Mouse (Mus musculus): ENCODE data around the gene Rsph6a.

The Rsph6a gene

DNA sequence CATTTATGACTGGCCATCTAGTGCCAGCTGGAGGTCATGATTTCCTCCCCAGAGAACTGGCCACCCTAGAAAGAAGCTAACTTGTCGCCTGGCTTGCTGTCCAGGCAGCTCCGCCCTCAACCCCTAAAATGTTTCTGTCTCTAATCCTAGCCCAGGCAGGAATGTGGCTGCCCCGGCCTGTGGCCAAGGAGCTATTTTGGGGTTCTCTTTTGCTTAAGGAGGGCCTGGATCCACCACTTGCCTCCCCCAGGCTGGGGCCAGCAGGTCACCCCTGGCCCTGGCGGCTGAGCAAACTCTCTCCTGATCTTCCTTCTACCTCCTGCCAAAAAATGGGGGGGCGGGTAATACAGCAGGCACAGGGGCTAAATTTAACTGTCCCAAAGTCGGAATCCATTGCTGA lies 28.6 kb downstream of the Rsph6a start:
- DNase-seq, result no peak

DNA sequence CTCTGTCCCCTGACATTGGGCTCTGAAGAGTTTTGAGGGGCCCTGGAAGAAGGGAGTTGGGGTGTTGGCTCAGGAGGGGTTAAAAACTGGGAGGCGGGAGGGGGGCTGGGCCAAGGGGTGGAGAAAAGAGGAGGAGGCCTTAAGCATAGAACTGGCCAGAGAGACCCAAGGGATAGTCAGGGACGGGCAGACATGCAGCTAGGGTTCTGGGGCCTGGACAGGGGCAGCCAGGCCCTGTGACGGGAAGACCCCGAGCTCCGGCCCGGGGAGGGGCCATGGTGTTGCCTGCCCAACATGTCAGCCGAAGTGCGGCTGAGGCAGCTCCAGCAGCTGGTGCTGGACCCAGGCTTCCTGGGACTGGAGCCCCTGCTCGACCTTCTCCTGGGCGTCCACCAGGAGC lies 29.2 kb downstream of the Rsph6a start, which contains the start of gene Dmpk:
Gene Dmpk, plus strand, starts transcription at position 149 of the 400 bp plus-strand sequence.
- no peak for DNase-seq

DNA sequence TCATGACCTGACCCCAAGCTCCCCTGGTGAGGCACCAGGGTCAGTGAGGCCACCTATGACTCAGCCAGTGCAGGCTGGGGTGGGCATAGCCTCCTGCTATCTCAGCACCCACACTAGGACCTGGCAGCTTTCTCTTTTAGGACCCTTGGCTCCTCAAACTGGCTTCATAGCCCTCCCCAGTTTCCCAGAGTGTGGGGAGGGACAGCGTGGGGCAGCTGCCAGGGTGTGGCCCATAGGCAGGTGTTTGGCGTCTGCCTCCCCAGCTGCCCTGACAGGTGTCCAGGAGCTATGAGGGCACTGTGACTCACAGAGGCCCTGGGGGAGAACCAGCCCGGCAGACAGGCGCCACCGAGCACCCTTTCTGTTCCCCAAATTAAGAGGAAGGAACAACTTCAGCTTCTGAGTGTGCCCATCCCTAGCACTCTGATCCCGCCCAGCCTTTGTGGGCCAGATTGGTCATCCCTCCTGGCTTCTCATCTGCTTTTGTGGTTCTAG lies 29.8 kb downstream of the Rsph6a start:
- DNase-seq, result no peak

DNA sequence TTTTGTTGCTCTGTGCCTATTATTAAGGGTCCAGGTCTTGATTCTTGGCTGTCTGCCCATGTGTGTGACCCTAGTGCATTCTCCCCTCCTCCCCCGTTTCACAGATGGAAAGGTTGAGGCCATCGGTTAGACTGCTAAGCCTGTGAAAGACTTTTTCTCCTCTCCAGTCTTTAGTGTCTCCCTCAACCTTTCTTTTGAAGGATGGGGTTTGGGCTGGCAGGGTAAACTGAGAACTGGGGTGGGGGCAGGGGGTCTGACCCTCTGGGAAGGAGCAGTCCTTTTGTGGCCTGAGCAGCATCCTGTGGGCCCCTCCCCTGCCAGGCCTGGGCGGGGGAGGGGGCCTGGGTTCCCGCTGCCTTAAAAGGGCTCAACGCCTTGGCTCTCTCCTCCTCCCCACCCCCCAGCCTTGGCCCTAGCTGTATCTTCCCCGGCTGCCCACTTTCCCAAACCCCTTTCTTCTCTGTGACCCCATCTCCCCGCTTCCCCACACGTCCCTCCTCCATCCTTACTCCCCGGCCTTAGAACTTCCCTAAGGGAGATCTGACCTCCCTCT lies 30.5 kb downstream of the Rsph6a start:
- DNase-seq, result no peak

DNA sequence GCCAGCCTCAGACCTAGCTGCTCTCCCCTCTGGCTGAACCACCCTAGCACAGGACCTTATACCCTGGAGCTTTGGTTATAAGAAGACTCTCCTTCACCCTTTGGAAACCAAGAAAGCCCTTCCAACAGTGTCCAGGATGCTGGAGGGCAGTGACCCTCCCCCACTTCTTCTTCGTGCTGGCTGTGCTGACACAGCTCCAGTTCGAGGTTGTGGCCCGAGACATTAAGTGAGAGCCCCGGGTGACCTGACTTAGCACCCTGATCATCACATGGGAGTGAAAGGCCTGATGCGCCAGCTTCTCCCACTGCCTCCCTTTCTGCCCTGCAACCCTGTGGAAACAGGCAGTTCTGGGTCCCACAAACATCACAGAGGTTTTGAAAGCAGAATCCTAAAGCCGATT lies 31.0 kb downstream of the Rsph6a start:
- no peak for DNase-seq

DNA sequence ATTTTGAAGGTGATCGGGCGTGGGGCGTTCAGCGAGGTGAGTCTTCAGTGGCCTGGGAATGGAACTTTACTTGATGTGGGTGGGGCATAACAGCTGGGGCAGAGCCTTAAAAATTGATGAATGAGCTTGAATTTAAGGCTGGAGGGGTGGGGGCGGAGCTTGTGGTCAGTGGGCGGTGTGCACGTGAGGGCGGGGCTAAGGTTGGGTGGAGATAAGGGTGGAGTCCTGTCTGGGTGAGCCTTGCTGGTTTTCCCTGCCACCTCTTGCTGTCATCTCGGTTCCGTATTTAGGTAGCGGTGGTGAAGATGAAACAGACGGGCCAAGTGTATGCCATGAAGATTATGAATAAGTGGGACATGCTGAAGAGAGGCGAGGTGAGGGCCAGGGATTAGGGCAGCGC lies 31.6 kb downstream of the Rsph6a start:
- DNase-seq, result no peak

DNA sequence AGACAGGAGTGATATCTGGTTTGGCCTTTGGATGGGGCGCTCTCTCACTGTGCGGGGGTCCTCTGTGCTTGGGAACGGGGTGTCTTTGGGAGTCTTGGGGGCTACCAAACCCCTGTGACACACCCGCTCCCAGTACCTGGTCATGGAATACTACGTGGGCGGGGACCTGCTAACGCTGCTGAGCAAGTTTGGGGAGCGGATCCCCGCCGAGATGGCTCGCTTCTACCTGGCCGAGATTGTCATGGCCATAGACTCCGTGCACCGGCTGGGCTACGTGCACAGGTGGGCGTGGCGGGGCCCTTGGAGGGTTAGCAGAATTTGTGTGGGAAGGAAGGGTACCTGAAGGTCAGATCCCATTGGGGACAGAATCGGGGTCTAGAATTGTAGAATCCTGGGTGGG lies 32.3 kb downstream of the Rsph6a start:
- DNase-seq, result no peak

DNA sequence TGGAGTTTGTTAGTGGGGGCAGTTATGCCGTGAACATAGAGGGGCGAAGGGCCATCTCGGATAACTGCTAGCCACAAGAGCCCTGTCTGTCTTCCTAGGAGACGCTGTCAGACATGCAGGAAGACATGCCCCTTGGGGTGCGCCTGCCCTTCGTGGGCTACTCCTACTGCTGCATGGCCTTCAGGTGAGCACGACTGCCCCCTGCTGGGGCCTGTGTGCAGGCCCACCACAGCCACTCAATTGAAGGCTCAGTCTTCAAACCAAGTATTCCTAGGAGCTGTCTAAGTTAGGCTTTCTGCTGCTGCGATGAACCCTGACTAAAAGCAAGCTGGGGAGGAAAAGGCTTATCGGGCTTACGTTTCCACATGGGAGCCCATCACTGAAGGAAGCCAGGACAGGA lies 34.3 kb downstream of the Rsph6a start:
- peak; percentile 48 for DNase-seq

DNA sequence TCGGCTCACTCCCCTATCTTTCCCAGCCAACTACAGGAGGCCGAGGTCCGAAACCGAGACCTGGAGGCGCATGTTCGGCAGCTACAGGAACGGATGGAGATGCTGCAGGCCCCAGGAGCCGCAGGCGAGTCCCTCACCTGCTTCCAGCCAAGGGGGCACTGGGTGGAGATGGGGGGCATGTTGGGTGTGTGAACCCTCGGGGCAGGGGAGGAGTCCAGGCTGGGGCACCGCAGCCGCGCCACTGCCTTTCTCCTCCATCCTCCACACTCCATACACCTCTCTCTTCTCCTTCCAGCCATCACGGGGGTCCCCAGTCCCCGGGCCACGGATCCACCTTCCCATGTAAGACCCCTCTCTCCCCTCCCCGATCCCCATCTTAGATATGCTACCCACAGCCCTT lies 37.4 kb downstream of the Rsph6a start:
- DNase-seq, result no peak

DNA sequence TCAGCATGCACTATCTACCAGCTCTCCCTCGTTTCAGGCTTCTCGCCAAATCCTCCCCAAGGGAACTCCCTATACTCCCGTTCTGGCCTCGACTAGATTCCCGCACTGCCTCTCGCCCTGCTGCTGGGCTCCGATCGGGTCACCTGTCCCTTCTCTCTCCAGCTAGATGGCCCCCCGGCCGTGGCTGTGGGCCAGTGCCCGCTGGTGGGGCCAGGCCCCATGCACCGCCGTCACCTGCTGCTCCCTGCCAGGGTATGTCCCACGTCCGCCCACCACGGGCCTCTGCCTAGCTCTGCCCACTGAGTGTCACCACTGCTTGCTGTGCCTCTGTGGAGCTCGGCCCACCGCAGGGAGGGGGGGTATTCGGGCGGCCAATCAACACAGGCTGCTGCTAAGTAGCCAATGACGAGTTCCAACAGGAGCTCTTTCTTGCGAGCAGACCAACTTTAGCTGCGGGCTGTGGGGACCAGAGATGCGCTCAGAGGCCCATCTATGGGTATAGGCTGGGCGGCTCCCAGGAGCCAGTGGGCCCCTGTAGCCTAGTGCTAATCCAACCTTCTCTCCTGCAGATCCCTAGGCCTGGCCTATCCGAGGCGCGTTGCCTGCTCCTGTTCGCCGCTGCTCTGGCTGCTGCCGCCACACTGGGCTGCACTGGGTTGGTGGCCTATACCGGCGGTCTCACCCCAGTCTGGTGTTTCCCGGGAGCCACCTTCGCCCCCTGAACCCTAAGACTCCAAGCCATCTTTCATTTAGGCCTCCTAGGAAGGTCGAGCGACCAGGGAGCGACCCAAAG lies 38.1 kb downstream of the Rsph6a start:
- DNase-seq, result no peak

DNA sequence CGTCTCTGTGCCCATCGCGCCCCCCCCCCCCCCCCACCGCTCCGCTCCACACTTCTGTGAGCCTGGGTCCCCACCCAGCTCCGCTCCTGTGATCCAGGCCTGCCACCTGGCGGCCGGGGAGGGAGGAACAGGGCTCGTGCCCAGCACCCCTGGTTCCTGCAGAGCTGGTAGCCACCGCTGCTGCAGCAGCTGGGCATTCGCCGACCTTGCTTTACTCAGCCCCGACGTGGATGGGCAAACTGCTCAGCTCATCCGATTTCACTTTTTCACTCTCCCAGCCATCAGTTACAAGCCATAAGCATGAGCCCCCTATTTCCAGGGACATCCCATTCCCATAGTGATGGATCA lies 38.7 kb downstream of the Rsph6a start:
- peak; percentile 61 for DNase-seq

DNA sequence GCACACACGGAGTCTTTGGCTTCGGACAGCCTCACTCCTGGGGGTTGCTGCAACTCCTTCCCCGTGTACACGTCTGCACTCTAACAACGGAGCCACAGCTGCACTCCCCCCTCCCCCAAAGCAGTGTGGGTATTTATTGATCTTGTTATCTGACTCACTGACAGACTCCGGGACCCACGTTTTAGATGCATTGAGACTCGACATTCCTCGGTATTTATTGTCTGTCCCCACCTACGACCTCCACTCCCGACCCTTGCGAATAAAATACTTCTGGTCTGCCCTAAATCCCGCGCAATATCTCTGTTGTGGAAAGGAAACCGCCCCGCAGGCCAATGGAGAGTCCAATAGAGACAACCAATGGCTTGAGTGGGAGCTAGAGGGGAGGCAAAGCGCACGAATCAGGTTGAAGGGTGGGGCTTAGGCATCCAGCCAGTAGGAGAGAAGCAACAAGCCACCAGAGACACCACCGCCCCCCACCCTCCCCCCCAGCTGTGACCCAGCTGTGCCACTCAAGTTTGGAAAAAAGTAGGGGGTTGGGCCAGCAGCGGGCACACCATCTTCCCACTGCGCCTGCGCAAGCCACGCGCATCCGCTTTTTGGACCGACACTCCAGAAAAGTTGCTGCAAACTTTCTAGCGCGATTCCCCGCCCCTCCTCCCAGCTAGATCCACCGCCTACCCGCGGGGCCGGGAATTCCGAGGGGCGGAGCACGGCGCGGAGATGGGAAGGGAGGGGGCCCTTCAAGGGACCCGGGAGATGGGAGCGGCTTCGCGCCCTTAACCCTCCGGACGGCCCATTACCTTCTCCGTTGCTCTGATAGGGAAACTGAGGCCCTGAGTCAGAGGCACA lies 39.3 kb downstream of the Rsph6a start:
- peak; percentile 79 for DNase-seq

DNA sequence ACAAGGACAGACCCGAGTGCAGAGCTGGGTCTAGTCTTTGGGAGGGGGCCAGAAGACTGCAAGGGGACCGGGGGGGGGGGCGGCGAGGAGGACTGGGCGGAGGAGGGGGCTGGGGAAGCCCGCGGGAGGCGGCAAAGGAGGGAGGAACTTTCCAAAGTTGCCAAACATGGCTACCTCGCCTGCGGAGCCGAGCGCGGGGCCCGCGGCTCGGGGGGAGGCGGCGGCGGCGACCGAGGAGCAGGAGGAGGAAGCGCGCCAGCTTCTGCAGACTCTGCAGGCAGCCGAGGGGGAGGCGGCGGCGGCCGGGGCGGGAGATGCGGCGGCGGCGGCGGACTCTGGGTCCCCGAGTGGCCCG lies 40.0 kb downstream of the Rsph6a start, which contains the start of gene Six5:
Gene Six5, plus strand, starts transcription at position 124 of the 355 bp plus-strand sequence.
- DNase-seq, result no peak

DNA sequence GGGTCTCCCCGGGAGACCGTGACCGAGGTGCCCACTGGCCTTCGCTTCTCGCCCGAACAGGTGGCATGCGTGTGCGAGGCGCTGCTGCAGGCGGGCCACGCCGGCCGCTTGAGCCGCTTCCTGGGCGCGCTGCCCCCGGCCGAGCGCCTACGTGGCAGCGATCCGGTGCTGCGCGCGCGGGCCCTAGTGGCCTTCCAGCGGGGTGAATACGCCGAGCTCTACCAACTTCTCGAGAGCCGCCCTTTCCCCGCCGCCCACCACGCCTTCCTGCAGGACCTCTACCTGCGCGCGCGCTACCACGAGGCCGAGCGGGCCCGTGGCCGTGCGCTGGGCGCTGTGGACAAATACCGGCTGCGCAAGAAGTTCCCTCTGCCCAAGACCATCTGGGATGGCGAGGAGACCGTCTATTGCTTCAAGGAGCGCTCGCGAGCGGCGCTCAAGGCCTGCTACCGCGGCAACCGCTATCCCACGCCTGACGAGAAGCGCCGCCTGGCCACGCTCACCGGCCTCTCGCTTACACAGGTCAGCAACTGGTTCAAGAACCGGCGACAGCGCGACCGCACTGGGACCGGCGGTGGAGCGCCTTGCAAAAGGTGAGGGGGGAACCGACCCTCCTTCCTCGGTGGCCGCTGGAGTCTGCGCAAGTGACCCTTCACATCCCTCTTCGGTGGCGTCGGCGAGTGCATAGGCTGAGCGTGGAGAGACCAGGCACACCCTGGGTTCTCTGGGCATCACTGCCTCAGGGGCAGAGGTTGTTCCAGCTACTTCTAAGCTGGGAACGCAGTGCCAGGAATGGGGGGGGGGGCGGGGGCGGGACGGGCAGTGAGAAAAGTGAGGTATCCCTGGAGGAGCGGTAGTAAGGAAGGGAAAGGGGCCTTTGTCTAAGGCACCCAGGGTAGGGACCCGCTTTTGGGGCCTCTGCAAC lies 40.6 kb downstream of the Rsph6a start:
- DNase-seq, result peak; percentile 48

DNA sequence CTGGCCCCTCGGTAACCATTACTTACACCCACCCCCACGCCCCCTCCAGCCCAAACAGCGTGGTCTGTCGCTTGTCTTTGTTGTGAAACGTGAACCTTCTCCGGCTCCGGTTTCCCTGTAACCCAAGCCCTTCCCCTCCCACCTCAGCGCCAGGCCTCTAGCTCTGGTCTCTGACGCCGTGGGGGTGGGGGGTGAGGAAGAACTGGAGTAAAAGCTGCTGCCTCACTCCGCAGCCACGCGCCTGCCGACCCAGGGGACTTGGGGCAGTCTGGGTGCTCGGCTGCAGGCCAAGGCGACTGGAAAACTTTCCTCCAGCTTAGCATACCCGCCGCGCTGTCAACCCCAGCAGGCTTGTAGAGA lies 41.2 kb downstream of the Rsph6a start:
- no peak for DNase-seq

DNA sequence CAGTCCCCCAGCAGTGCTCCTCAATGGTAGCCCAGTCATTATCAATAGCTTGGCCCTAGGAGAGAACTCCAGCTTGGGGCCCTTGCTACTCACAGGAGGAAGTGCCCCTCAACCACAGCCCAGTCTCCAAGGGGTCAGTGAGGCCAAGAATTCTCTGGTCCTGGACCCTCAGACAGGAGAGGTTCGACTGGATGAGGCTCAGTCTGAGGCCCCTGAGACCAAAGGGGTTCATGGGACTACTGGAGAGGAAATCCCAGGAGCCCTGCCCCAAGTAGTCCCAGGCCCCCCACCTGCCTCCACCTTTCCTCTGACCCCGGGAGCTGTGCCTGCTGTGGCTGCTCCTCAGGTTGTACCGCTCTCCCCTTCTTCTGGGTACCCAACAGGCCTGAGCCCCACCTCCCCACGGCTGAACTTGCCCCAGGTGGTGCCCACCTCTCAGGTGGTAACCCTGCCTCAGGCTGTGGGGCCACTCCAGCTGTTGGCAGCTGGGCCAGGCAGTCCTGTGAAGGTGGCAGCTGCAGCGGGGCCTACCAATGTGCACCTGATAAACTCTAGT lies 42.0 kb downstream of the Rsph6a start:
- DNase-seq, result no peak

DNA sequence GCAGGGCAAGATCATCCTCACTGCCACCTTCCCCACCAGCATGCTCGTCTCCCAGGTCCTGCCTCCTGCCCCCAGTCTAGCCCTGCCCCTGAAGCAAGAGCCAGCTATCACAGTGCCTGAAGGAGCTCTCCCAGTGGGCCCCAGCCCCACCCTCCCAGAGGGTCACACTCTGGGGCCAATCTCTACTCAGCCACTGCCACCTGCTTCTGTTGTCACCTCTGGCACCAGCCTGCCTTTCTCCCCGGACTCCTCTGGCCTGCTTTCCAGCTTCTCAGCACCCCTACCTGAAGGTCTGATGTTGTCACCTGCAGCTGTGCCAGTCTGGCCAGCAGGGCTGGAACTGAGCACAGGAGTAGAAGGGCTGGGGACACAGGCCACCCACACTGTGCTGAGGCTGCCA lies 42.7 kb downstream of the Rsph6a start:
- no peak for DNase-seq

DNA sequence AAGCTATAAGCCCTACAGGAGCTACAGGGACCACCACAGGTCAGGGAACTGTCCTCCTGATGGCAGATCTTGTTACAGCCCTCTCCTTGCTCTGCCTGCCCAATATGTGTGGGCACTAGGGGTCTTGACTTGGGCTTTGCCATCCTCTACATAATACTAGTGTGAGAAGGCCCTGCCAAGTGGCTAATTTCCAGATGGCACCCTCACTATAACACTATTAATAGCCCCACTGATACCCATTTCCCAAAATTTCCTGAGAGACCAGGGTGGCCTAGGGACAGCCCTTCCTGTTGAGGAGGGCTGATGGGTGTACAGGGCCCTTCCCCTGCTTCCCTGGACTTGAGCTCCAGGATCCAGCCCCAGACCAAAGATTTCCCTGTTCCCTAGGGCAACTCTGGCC lies 43.4 kb downstream of the Rsph6a start:
- DNase-seq, result no peak

DNA sequence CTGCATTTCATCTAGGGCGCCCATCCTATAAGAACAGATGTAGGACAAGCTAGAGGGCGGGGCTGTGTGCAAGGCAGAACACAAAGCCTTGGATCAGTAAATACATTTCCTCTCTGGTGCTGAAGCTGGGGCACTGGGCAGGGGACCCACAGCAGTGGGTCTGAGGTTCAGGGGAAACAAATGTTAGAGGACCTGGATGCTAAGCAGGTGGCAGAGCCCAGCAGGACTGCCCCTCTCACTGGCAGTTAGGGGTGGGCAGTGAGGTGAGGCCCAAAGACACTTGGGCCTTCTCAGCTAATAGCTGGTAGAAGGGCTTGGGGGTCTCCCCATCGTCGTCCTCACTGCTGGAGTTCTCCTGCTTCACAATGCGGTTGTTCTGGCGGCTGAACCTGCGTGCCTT lies 44.3 kb downstream of the Rsph6a start:
- no peak for DNase-seq

DNA sequence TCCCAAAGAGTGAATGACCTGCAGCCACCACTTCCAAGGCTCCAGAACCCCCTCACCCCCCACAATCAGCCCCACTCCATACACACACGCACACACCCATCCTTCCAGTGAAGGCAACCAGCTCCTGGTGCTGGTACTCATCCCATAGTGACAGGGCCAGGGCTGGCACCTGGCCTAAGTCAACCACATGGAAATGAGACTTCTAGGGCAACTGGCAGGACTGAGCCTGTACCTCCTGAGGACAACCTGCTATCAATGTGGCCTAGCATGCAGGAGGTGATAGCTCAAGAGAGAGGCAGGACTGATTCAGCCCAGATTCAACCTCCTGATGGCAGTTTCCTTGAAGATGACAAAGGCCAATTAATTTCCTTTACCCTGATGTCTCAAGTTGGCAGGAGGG lies 45.8 kb downstream of the Rsph6a start:
- no peak for DNase-seq

DNA sequence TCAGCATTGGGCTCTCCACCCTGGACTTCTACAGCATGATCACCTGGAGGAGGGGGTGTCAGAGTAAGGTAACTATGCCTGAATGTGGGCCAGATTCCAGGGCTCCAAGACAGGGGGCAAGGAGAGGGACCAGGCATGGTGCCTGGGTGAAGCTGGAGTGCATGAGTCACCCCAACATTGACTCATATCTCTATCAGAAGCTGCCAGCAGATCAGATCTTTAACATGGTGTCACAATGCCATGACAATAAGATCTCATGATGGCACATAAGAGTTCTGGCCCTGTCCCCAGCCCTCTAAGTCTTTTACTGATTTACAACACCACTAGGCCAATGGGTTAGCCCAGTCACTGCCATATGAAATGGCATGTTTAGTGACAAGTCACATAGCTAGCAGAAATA lies 49.3 kb downstream of the Rsph6a start:
- DNase-seq, result no peak

DNA sequence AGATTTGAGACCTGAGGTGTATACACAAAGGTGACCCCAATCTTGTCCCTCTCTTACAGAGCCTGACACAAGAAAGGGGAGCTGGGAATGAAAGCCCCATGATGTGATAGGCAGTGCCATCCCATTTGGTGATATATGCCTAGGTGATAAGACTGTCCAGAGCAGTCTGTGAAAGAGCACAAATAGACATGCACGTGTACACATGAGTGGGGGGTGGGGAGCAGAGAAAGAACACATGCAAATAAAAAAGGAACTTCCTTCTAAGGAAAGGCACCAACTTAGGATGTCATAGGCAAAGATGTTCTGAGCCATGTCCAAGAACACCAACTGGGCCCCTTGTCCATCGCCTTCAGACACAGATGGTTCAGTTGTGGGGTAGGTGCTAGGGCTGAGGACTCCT lies 50.0 kb downstream of the Rsph6a start:
- no peak for DNase-seq

DNA sequence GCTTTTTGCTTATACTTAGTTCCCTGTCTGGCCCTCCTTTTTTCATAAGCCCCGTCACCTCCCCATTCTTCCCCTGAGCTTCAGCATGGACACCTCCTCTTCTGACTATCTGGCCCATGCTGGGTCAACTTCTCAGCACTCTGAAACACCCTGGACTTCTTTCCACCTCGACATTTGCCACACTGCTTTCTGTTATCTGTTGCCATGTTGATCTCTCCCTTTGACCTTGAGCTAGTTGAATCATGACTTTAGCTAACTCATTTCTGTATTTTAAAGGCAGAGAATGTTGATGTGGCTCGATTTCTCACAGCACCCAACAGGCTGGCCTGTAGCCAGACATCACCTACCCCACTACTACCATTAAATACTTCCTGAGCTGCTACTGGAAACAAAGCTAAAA lies 52.9 kb downstream of the Rsph6a start:
- DNase-seq, result no peak
